Mouse (Mus musculus): ENCODE results near the gene Dbh. TPM values are rescaled to one million over a fixed set of nuclear protein-coding genes. Genes with fewer than 3 reads are reported as not detected.

Dbh gene
- polyA plus RNA-seq, 1 experiment from 2014 or later = 1.2 TPM

GRCm38 (mm10) chr2:27166999-27167398, 2.0 kb downstream of the Dbh start:
- Histone ChIP-seq H3K4me1 (peaks cover 28% of the 10 kb centered on the region), H3K4me2 (replicated peaks) (peak overlapping the region; percentile 21; the same call in 1 of the 2 replicates), H3K27ac (peak overlapping the region; percentile 24), H3K4me3 (no peak overlapping the region), H3K36me3 (no peaks in the 10 kb centered on the region), H3K9me3 (no peaks in the 10 kb centered on the region), H3K9ac (no peak overlapping the region), H3K27me3 (no peaks in the 10 kb centered on the region)
- no peak for ATAC-seq (ENCODE audit: low FRiP score, low read depth)
- WGBS = 13% methylated on average over 2 of the region's 2 CpGs

GRCm38 (mm10) chr2:27174242-27174641, 9.2 kb downstream of the Dbh start:
- peaks cover 10% of the 10 kb centered on the region for H3K4me1 ChIP-seq
- H3K9ac ChIP-seq = no peak overlapping the region
- H3K27ac ChIP-seq = no peak overlapping the region
- H3K36me3 ChIP-seq = no peaks in the 10 kb centered on the region
- H3K4me3 ChIP-seq = no peak overlapping the region
- H3K27me3 ChIP-seq = no peaks in the 10 kb centered on the region
- ATAC-seq (ENCODE audit: low FRiP score, low read depth) = no peak
- no peaks in the 10 kb centered on the region for H3K9me3 ChIP-seq
- H3K4me2 ChIP-seq (replicated peaks) = no peak overlapping the region
- 86% methylated on average over 2 of the region's 2 CpGs for WGBS

GRCm38 (mm10) chr2:27175696-27176267, 10.7 kb downstream of the Dbh start:
- Histone ChIP-seq H3K4me2 (replicated peaks) (no peak overlapping the region), H3K36me3 (no peaks in the 10 kb centered on the region), H3K4me3 (no peak overlapping the region), H3K27me3 (no peaks in the 10 kb centered on the region), H3K27ac (peak overlapping the region; percentile 28; the same call in 1 of the 2 replicates), H3K4me1 (peaks cover 10% of the 10 kb centered on the region), H3K9me3 (no peaks in the 10 kb centered on the region), H3K9ac (no peak overlapping the region)
- 66% methylated on average over 10 of the region's 10 CpGs for WGBS
- no peak for ATAC-seq (ENCODE audit: low FRiP score, low read depth)

- peak overlapping the region; percentile 6; the same call in 1 of the 2 replicates for H3K27ac ChIP-seq
- peaks cover 17% of the 10 kb centered on the region for H3K4me1 ChIP-seq
- H3K4me2 ChIP-seq (replicated peaks) = no peak overlapping the region
- no peaks in the 10 kb centered on the region for H3K36me3 ChIP-seq
- H3K9ac ChIP-seq = no peak overlapping the region
- 66% methylated on average over 8 of the region's 8 CpGs for WGBS
- H3K27me3 ChIP-seq = no peaks in the 10 kb centered on the region
- H3K9me3 ChIP-seq = no peaks in the 10 kb centered on the region
- H3K4me3 ChIP-seq = no peak overlapping the region
- ATAC-seq (ENCODE audit: low FRiP score, low read depth) = 0 out of 2 replicates have a peak, but pooled peaks have one; percentile 22
Observed at GRCm38 (mm10) chr2:27179101-27179500, 14.1 kb downstream of the Dbh start.

- WGBS = 50% methylated on average over 4 of the region's 4 CpGs
Observed at GRCm38 (mm10) chr2:27181907-27182306, 16.9 kb downstream of the Dbh start.

GRCm38 (mm10) chr2:27183734-27184133, 18.7 kb downstream of the Dbh start:
- no peaks in the 10 kb centered on the region for H3K27me3 ChIP-seq
- H3K9ac ChIP-seq = 0 out of 2 replicates have a peak overlapping the region, but pooled peaks have one; percentile 25
- ATAC-seq (ENCODE audit: low FRiP score, low read depth) = no peak
- no peaks in the 10 kb centered on the region for H3K9me3 ChIP-seq
- peaks cover 18% of the 10 kb centered on the region for H3K4me1 ChIP-seq
- WGBS = 26% methylated on average over 12 of the region's 12 CpGs
- no peak overlapping the region for H3K4me3 ChIP-seq
- no peak overlapping the region for H3K4me2 ChIP-seq (replicated peaks)
- no peak overlapping the region; the same call in 1 of the 2 replicates for H3K27ac ChIP-seq
- no peaks in the 10 kb centered on the region for H3K36me3 ChIP-seq

More at GRCm38 (mm10) chr2:27181907-27182306, 16.9 kb downstream of the Dbh start:
- Histone ChIP-seq H3K27ac (no peak overlapping the region), H3K4me1 (peaks cover 8% of the 10 kb centered on the region), H3K9me3 (no peaks in the 10 kb centered on the region), H3K27me3 (no peaks in the 10 kb centered on the region), H3K9ac (no peak overlapping the region), H3K4me3 (no peak overlapping the region), H3K36me3 (no peaks in the 10 kb centered on the region), H3K4me2 (replicated peaks) (no peak overlapping the region)
- no peak for ATAC-seq (ENCODE audit: low FRiP score, low read depth)

GRCm38 (mm10) chr2:27187531-27187930, 22.5 kb downstream of the Dbh start:
- Histone ChIP-seq H3K4me3 (no peak overlapping the region), H3K9me3 (no peaks in the 10 kb centered on the region), H3K27ac (no peak overlapping the region), H3K36me3 (no peaks in the 10 kb centered on the region), H3K9ac (no peak overlapping the region), H3K4me1 (peaks cover 28% of the 10 kb centered on the region), H3K27me3 (no peaks in the 10 kb centered on the region), H3K4me2 (replicated peaks) (no peak overlapping the region)
- ATAC-seq (ENCODE audit: low FRiP score, low read depth) = no peak
- WGBS = 76% methylated on average over 6 of the region's 6 CpGs

- Histone ChIP-seq H3K4me2 (replicated peaks) (no peak overlapping the region), H3K27ac (no peak overlapping the region), H3K4me1 (peaks cover 20% of the 10 kb centered on the region), H3K36me3 (peaks cover 4% of the 10 kb centered on the region; the same call in 1 of the 2 replicates), H3K9ac (no peak overlapping the region), H3K27me3 (no peaks in the 10 kb centered on the region), H3K4me3 (no peak overlapping the region), H3K9me3 (no peaks in the 10 kb centered on the region)
- ATAC-seq (ENCODE audit: low FRiP score, low read depth) = peak; percentile 64; the same call in 1 of the 2 replicates
- 31% methylated on average over 4 of the region's 4 CpGs for WGBS
Observed at GRCm38 (mm10) chr2:27189994-27190393, 25.0 kb downstream of the Dbh start.

- H3K9ac ChIP-seq = no peak overlapping the region
- ATAC-seq (ENCODE audit: low FRiP score, low read depth) = no peak
- no peak overlapping the region for H3K27ac ChIP-seq
- H3K4me1 ChIP-seq = peaks cover 10% of the 10 kb centered on the region
- H3K9me3 ChIP-seq = no peaks in the 10 kb centered on the region
- H3K27me3 ChIP-seq = no peaks in the 10 kb centered on the region
- no peak overlapping the region for H3K4me2 ChIP-seq (replicated peaks)
- no peak overlapping the region for H3K4me3 ChIP-seq
- WGBS = 40% methylated on average over 5 of the region's 5 CpGs
- H3K36me3 ChIP-seq = peaks cover 4% of the 10 kb centered on the region; the same call in 1 of the 2 replicates
Observed at GRCm38 (mm10) chr2:27198551-27199246, 33.7 kb downstream of the Dbh start.

- no peak overlapping the region for H3K9ac ChIP-seq
Observed at GRCm38 (mm10) chr2:27200586-27200985, 35.6 kb downstream of the Dbh start.

GRCm38 (mm10) chr2:27205666-27206065, 40.6 kb downstream of the Dbh start:
- no peak overlapping the region for H3K4me2 ChIP-seq (replicated peaks)
- H3K4me1 ChIP-seq = peaks cover 42% of the 10 kb centered on the region
- ATAC-seq (ENCODE audit: low FRiP score, low read depth) = no peak
- H3K36me3 ChIP-seq = no peaks in the 10 kb centered on the region
- no peak overlapping the region for H3K27ac ChIP-seq
- no peak overlapping the region for H3K4me3 ChIP-seq
- H3K9me3 ChIP-seq = no peaks in the 10 kb centered on the region
- no peak overlapping the region for H3K9ac ChIP-seq
- 67% methylated on average over 10 of the region's 10 CpGs for WGBS
- H3K27me3 ChIP-seq = no peaks in the 10 kb centered on the region

More at GRCm38 (mm10) chr2:27200586-27200985, 35.6 kb downstream of the Dbh start:
- no peak for ATAC-seq (ENCODE audit: low FRiP score, low read depth)
- H3K4me1 ChIP-seq = peaks cover 10% of the 10 kb centered on the region
- no peaks in the 10 kb centered on the region for H3K27me3 ChIP-seq
- H3K9me3 ChIP-seq = no peaks in the 10 kb centered on the region
- H3K36me3 ChIP-seq = no peaks in the 10 kb centered on the region
- WGBS = 75% methylated on average over 1 of the region's 1 CpGs
- H3K27ac ChIP-seq = no peak overlapping the region
- no peak overlapping the region for H3K4me3 ChIP-seq
- H3K4me2 ChIP-seq (replicated peaks) = no peak overlapping the region

- Histone ChIP-seq H3K4me2 (replicated peaks) (no peak overlapping the region), H3K36me3 (no peaks in the 10 kb centered on the region), H3K4me3 (no peak overlapping the region), H3K9me3 (no peaks in the 10 kb centered on the region), H3K4me1 (peaks cover 44% of the 10 kb centered on the region), H3K27me3 (no peaks in the 10 kb centered on the region), H3K27ac (no peak overlapping the region; the same call in 1 of the 2 replicates), H3K9ac (no peak overlapping the region)
- WGBS = 65% methylated on average over 15 of the region's 15 CpGs
- ATAC-seq (ENCODE audit: low FRiP score, low read depth) = no peak
Observed at GRCm38 (mm10) chr2:27206128-27206797, 41.2 kb downstream of the Dbh start.

Measured in limb, embryonic 13.5 days (tissue).